Mouse (Mus musculus): ENCODE data around the gene Fastkd5.
A peak's percentile ranks its signal among the peaks of the same experiment; 100 is the strongest.

Gene Fastkd5

GRCm38 (mm10) chr2:130574960-130575359 lies 54.9 kb downstream of the Fastkd5 start:
- DNase-seq: no peak

GRCm38 (mm10) chr2:130569926-130570325 lies 59.9 kb downstream of the Fastkd5 start:
- no peak for DNase-seq

DNA sequence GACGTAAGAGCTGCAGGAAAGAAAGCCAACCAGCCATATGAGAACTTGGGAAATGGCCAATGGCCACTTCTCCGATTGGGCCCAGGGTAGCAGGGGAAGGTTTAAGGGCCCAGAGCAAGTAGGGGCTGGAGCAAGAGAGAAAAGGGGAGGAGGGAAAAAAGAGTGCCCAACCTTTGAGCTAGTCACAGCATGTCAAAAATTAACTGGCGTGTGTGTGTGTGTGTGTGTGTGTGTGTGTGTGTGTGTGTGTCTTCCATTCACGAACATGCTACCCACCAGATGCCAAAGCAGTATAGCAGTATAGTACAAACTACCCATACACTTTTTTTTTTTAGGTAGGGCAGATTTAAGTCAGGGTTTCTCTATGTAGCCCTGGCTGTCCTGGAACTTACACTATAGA lies 60.9 kb downstream of the Fastkd5 start:
- DNase-seq: peak; percentile 25

DNA sequence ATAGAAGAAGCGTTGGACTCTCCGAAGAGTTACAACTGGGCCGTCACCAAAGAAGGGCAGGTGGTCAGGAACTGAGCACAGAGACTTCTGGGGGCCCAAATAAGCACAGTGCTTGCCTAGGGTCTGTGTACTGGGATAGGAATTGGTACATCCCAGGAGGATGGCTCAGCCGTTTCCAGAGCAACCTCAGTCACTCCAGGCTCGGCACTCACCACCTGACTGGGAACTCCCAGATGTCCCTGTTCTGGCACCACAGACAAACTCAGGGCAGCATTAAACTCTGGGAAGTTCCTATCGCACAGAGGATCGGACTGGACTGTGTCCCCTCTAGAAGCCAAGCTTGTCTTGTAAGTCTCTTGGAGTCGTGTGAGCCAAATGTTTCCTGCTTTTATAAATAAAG lies 64.8 kb downstream of the Fastkd5 start:
- DNase-seq: no peak

- no peak for DNase-seq
Measured at GRCm38 (mm10) chr2:130564063-130564462, 65.8 kb downstream of the Fastkd5 start.
